24 mouse cellular contexts compared by ENCODE assay signal in the genomic region with DNA sequence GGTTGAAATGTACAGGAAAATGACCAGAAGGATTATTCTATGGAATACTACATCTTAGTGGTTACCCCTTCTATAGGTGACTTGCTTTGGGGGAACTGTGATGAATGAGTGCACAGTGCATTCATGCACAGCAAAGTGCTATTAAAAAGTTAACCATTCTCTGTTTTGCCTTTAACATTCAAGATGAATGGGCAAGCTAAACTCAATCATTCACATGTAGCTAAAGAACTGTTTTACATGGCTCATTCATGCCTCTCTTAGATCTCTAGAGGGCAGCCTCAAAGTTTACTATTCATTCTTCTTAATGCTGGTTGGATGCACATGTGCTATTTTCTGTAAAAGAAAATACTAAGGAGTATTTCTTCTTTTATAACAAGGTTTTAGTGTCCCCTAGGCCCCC.
"Had no signal": no experiment of that assay in that cellular context is flagged by ENCODE, and none has a peak within 500 bp of the region (broad histone marks: within the 10 kb centered on the region; RNA-seq: fewer than 3 reads in every experiment).

No protein-coding gene starts in this region.

- H3K36me3 ChIP-seq: heart, embryonic 13.5 days; heart, embryonic 15.5 days; hindbrain, embryonic 13.5 days; hindbrain, embryonic 15.5 days; limb, embryonic 12.5 days; liver, embryonic 13.5 days; liver, embryonic 15.5 days had no signal

- DNase-seq: forebrain, postnatal 0 days; gastrocnemius, postnatal 14 days; gastrocnemius, postnatal 36 days; heart, adult 11 months; heart, adult 2 months; heart, postnatal 14 days; heart, postnatal 36 days; kidney, adult 11 months; kidney, postnatal 10 days; layer of hippocampus, postnatal 36 days; left cerebral cortex, postnatal 4 days; liver; liver, embryonic 13.5 days; liver, postnatal 0 days had no signal

- ATAC-seq: forebrain, postnatal 0 days; hindbrain, postnatal 0 days; intestine, embryonic 16.5 days had no signal

- H3K4me2 ChIP-seq: heart, embryonic 11.5 days; heart, embryonic 13.5 days; heart, embryonic 15.5 days; hindbrain, embryonic 13.5 days; hindbrain, embryonic 15.5 days; limb, embryonic 12.5 days; liver, embryonic 11.5 days; liver, embryonic 13.5 days; liver, embryonic 15.5 days had no signal

- H3K4me3 ChIP-seq: heart, adult 2 months; heart, embryonic 13.5 days; heart, embryonic 15.5 days; hindbrain, embryonic 13.5 days; hindbrain, embryonic 15.5 days; limb, embryonic 12.5 days; liver, embryonic 13.5 days; liver, embryonic 15.5 days had no signal

- H3K9me3 ChIP-seq: heart, embryonic 13.5 days; heart, embryonic 15.5 days; hindbrain, embryonic 13.5 days; hindbrain, embryonic 15.5 days; limb, embryonic 12.5 days; liver, embryonic 13.5 days; liver, embryonic 15.5 days had no signal

- H3K27ac ChIP-seq: heart, adult 2 months; heart, embryonic 13.5 days; heart, embryonic 15.5 days; hindbrain, embryonic 13.5 days; hindbrain, embryonic 15.5 days; hindbrain, postnatal 0 days; limb, embryonic 12.5 days; liver, embryonic 13.5 days; liver, embryonic 15.5 days had no signal

- H3K27me3 ChIP-seq: heart, embryonic 15.5 days; liver, embryonic 13.5 days had no signal

- H3K9ac ChIP-seq: forebrain, postnatal 0 days; heart, embryonic 13.5 days; heart, embryonic 15.5 days; hindbrain, embryonic 13.5 days; hindbrain, embryonic 15.5 days; limb, embryonic 12.5 days; liver, embryonic 13.5 days; liver, embryonic 15.5 days; liver, postnatal 0 days had no signal

- H3K4me1 ChIP-seq: hindbrain, embryonic 15.5 days; limb, embryonic 12.5 days; liver, embryonic 13.5 days; liver, embryonic 15.5 days had no signal
